In the genomic region with DNA sequence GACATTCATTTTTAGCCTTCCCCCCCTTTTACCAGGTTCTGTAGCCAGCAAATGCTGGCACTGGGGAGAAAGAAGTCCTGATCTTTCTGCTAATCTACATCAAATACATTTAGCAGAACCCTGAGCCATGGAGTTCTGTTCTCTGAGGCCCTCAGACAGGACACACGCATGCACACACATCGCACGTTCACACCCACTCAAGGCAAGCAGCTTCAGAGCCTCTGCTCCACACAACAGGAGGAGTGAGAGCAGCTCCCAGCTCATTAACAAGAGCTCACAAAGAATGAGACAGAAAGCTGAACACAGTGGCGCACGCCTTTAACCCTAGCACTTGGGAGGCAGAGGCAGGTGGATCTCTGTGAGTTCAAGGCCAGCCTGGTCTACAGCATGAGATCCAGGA, we compare ENCODE assay signal across 31 mouse cellular contexts. TPM values are rescaled to one million over a fixed set of nuclear protein-coding genes. Genes with fewer than 3 reads are reported as not detected.
DNase-seq lines count a peak whose midpoint lies in the region; ATAC-seq and TF ChIP-seq lines count a peak whose summit lies in the region.
"Had no signal": no experiment of that assay in that cellular context is flagged by ENCODE, and none has a peak within 500 bp of the region (broad histone marks: within the 10 kb centered on the region; RNA-seq: fewer than 3 reads in every experiment).

No protein-coding gene starts in this region.

- no peak for TF ChIP-seq CTCF in layer of hippocampus, adult 2 months (conservative IDR thresholded peaks at IDR 0.05)

- H3K36me3 ChIP-seq in midbrain, embryonic 12.5 days, result no peaks in the 10 kb centered on the region
- H3K36me3 ChIP-seq in midbrain, embryonic 10.5 days, result no peaks in the 10 kb centered on the region
- 0 out of 2 replicates have a peak, but pooled peaks cover 3% of the 10 kb centered on the region for H3K36me3 ChIP-seq in midbrain, embryonic 14.5 days (ENCODE audit: control insufficient read depth, insufficient read depth, low read length)
- H3K36me3 ChIP-seq: heart, embryonic 13.5 days; hindbrain, embryonic 12.5 days; limb, embryonic 15.5 days had no signal

- H3K4me1 ChIP-seq in midbrain, embryonic 12.5 days, result peaks cover 43% of the 10 kb centered on the region
- peaks cover 50% of the 10 kb centered on the region for H3K4me1 ChIP-seq in midbrain, embryonic 10.5 days
- H3K4me1 ChIP-seq in midbrain, embryonic 14.5 days (ENCODE audit: control insufficient read depth, insufficient read depth, low read length), result peaks cover 40% of the 10 kb centered on the region

- no peak overlapping the region for H3K9ac ChIP-seq in midbrain, embryonic 12.5 days (replicated peaks)
- 0 out of 2 replicates have a peak overlapping the region, but pooled peaks have one; percentile 12 for H3K9ac ChIP-seq in midbrain, embryonic 14.5 days (replicated peaks; ENCODE audit: low read length)
- H3K9ac ChIP-seq: heart, embryonic 13.5 days; hindbrain, embryonic 12.5 days; limb, embryonic 15.5 days; liver, embryonic 14.5 days; lung, embryonic 14.5 days had no signal

- peaks cover 26% of the 10 kb centered on the region for H3K27me3 ChIP-seq in midbrain, embryonic 12.5 days
- H3K27me3 ChIP-seq in midbrain, embryonic 10.5 days (ENCODE audit: low read depth, poor library complexity, severe bottlenecking), result peaks cover 41% of the 10 kb centered on the region
- H3K27me3 ChIP-seq in midbrain, embryonic 14.5 days (ENCODE audit: control insufficient read depth, insufficient read depth, low read length), result no peaks in the 10 kb centered on the region

- H3K4me3 ChIP-seq in layer of hippocampus, adult 2 months, result no peak overlapping the region
- no peak overlapping the region for H3K4me3 ChIP-seq in midbrain, embryonic 12.5 days
- no peak overlapping the region for H3K4me3 ChIP-seq in midbrain, embryonic 10.5 days
- no peak overlapping the region for H3K4me3 ChIP-seq in midbrain, embryonic 14.5 days (replicated peaks; ENCODE audit: low read depth, low read length)
- H3K4me3 ChIP-seq: heart, adult 2 months; heart, embryonic 13.5 days; hindbrain, embryonic 12.5 days; limb, embryonic 15.5 days had no signal

- no peak overlapping the region for H3K4me2 ChIP-seq in midbrain, embryonic 12.5 days (replicated peaks)
- no peak overlapping the region for H3K4me2 ChIP-seq in midbrain, embryonic 14.5 days (ENCODE audit: low read length)
- H3K4me2 ChIP-seq: heart, embryonic 13.5 days; hindbrain, embryonic 12.5 days; limb, embryonic 15.5 days; lung, embryonic 14.5 days had no signal

- DNase-seq in layer of hippocampus, adult 2 months (ENCODE audit: low spot score in 2 of 2), result no peak
- no peak for DNase-seq in layer of hippocampus, postnatal 36 days
- no peak for DNase-seq in midbrain, embryonic 10.5 days (ENCODE audit: low spot score)
- no peak for DNase-seq in midbrain, embryonic 14.5 days
- DNase-seq in adrenal gland, adult 8-10 months, result no peak
- no peak for DNase-seq in MN1 (ENCODE audit: low spot score)
- DNase-seq: adrenal gland, postnatal 10 days; cerebellum, adult 2 months; gastrocnemius, postnatal 36 days; heart, adult 2 months; heart, postnatal 14 days; kidney, postnatal 36 days; lung, embryonic 14.5 days; right cerebral cortex, postnatal 25 days; thymus, postnatal 14 days had no signal

- no peaks in the 10 kb centered on the region for H3K9me3 ChIP-seq in midbrain, embryonic 12.5 days
- no peaks in the 10 kb centered on the region for H3K9me3 ChIP-seq in midbrain, embryonic 10.5 days (replicated peaks)
- no peaks in the 10 kb centered on the region for H3K9me3 ChIP-seq in midbrain, embryonic 14.5 days (ENCODE audit: control insufficient read depth, low read length)
- H3K9me3 ChIP-seq: heart, embryonic 13.5 days; hindbrain, embryonic 12.5 days; limb, embryonic 15.5 days had no signal

- no peak for ATAC-seq in midbrain, embryonic 12.5 days (ENCODE audit: low FRiP score, low read depth)
- ATAC-seq in midbrain, embryonic 14.5 days (ENCODE audit: low FRiP score, low TSS enrichment), result no peak
- ATAC-seq: activated CD4-positive, CD25-positive, alpha-beta regulatory T cell, adult 4 months; intestine, postnatal 0 days had no signal

- peak overlapping the region; percentile 57; the same call in 1 of the 2 replicates for H3K27ac ChIP-seq in layer of hippocampus, adult 2 months
- H3K27ac ChIP-seq in midbrain, embryonic 12.5 days (replicated peaks), result 0 out of 2 replicates have a peak overlapping the region, but pooled peaks have one; percentile 8
- H3K27ac ChIP-seq in midbrain, embryonic 10.5 days (replicated peaks), result no peak overlapping the region
- no peak overlapping the region for H3K27ac ChIP-seq in midbrain, embryonic 14.5 days (replicated peaks; ENCODE audit: low read depth, low read length)
- H3K27ac ChIP-seq: heart, adult 2 months; heart, embryonic 13.5 days; hindbrain, embryonic 12.5 days; limb, embryonic 15.5 days; liver, embryonic 14.5 days had no signal

- WGBS in midbrain, embryonic 12.5 days, result 88% methylated on average over 5 of the region's 5 CpGs
- WGBS in midbrain, embryonic 10.5 days, result 90% methylated on average over 5 of the region's 5 CpGs
- 94% methylated on average over 5 of the region's 5 CpGs for WGBS in midbrain, embryonic 14.5 days

RNA-seq across cellular contexts. Expression of gene Sgsm1, which starts 6.1 kb away (rescaled TPM):
- total RNA-seq in layer of hippocampus, adult 2 months (2021), result 10 to 100 TPM; 80.3 to 85.4 TPM
- total RNA-seq in layer of hippocampus, postnatal 36 days (2021), result 10 to 100 TPM; 86.9 to 88.3 TPM
- 16.1 and 19.5 TPM in 2 replicates for polyA plus RNA-seq in midbrain, embryonic 12.5 days (2016; fragmentation: Nextera tagmentation; extraction: Ambion mirVana)
- 16.0 and 16.3 TPM in 2 replicates for polyA plus RNA-seq in midbrain, embryonic 10.5 days (2016; fragmentation: Nextera tagmentation; extraction: Ambion mirVana)
- 15.2 and 15.6 TPM in 2 replicates for polyA plus RNA-seq in midbrain, embryonic 14.5 days (2014; fragmentation: Nextera tagmentation; extraction: Ambion mirVana)
- 10 to 100 TPM; 14.8 to 23.5 (median 18.8) TPM for total RNA-seq in adrenal gland, adult 8-10 months (2022)
- total RNA-seq: megakaryocyte, adult 5-6 weeks; MEL had no signal
- polyA plus RNA-seq: activated CD4-positive, CD25-positive, alpha-beta regulatory T cell, adult 4 months had no signal

RNA-seq across cellular contexts. Expression of gene Aym1, which starts 52.6 kb away (rescaled TPM):
- total RNA-seq in layer of hippocampus, adult 2 months (2021), result not detected
- not detected for total RNA-seq in layer of hippocampus, postnatal 36 days (2021)
- not detected in 2 replicates for polyA plus RNA-seq in midbrain, embryonic 12.5 days (2016; fragmentation: Nextera tagmentation; extraction: Ambion mirVana)
- not detected in 2 replicates for polyA plus RNA-seq in midbrain, embryonic 10.5 days (2016; fragmentation: Nextera tagmentation; extraction: Ambion mirVana)
- not detected in 2 replicates for polyA plus RNA-seq in midbrain, embryonic 14.5 days (2014; fragmentation: Nextera tagmentation; extraction: Ambion mirVana)
- total RNA-seq in adrenal gland, adult 8-10 months (2022), result not detected
- total RNA-seq: adrenal gland, postnatal 10 days; gastrocnemius, adult 18-20 months; gastrocnemius, postnatal 36 days; heart, adult 2 months; heart, postnatal 14 days; left cerebral cortex, postnatal 36 days; megakaryocyte, adult 5-6 weeks; MEL had no signal
- polyA plus RNA-seq: activated CD4-positive, CD25-positive, alpha-beta regulatory T cell, adult 4 months; C2C12; cerebellum, adult 2 months; embryonic facial prominence, embryonic 14.5 days; heart, adult 2 months; heart, embryonic 13.5 days; hindbrain, embryonic 12.5 days; intestine, postnatal 0 days; kidney, embryonic 14.5 days; limb, embryonic 15.5 days; liver, embryonic 14.5 days; lung, embryonic 14.5 days; neural tube, embryonic 11.5 days; spleen, adult 2 months had no signal

Comparison
In these comparisons a context has a peak if more than half of its experiments do, and no peak if none do; other contexts are left out.
1. H3K27ac ChIP-seq: peak in layer of hippocampus, adult 2 months (single experiment) and midbrain, embryonic 12.5 days (single experiment); none in midbrain, embryonic 10.5 days (single experiment) and midbrain, embryonic 14.5 days (single experiment).